Mouse (Mus musculus): ENCODE measurements around the gene U2af1l4. TPM values are rescaled to one million over a fixed set of nuclear protein-coding genes. Genes with fewer than 3 reads are reported as not detected.

Gene U2af1l4
- polyA plus RNA-seq, 2 experiments, result 75.8 to 95.6 TPM

- H3K4me1 ChIP-seq (ENCODE audit: control insufficient read depth, insufficient read depth, low read length), result no peaks in the 10 kb centered on the region
- no peaks in the 10 kb centered on the region for H3K27me3 ChIP-seq (ENCODE audit: control insufficient read depth, insufficient read depth, low read length)
- no peak overlapping the region for H3K4me2 ChIP-seq (replicated peaks; ENCODE audit: low read depth, low read length, severe bottlenecking)
- H3K36me3 ChIP-seq (ENCODE audit: control insufficient read depth, insufficient read depth, low read length), result peaks cover 100% of the 10 kb centered on the region
- H3K27ac ChIP-seq (replicated peaks; ENCODE audit: low read depth, low read length), result no peak overlapping the region
- H3K9me3 ChIP-seq (ENCODE audit: control insufficient read depth, low read length), result no peaks in the 10 kb centered on the region
- no peak overlapping the region for H3K9ac ChIP-seq (ENCODE audit: low read depth, low read length, severe bottlenecking)
- no peak for TF ChIP-seq POLR2A (IDR thresholded peaks at IDR 0.05; ENCODE audit: borderline replicate concordance, extremely low read depth, insufficient read depth, insufficient read length)
- ATAC-seq (ENCODE audit: low FRiP score, low read depth), result no peak
- WGBS, result 92% methylated on average over 8 of the region's 8 CpGs
- no peak overlapping the region for H3K4me3 ChIP-seq (replicated peaks; ENCODE audit: low read length)
- no peak for DNase-seq (ENCODE audit: low spot score)
Measured at GRCm38 (mm10) chr7:30579950-30580349, 16.8 kb downstream of the U2af1l4 start.

GRCm38 (mm10) chr7:30581547-30581946, 18.4 kb downstream of the U2af1l4 start:
- TF ChIP-seq POLR2A (IDR thresholded peaks at IDR 0.05; ENCODE audit: borderline replicate concordance, extremely low read depth, insufficient read depth, insufficient read length), result no peak
- WGBS, result 95% methylated on average over 16 of the region's 16 CpGs
- H3K27me3 ChIP-seq (ENCODE audit: control insufficient read depth, insufficient read depth, low read length), result no peaks in the 10 kb centered on the region
- H3K9ac ChIP-seq (ENCODE audit: low read depth, low read length, severe bottlenecking), result no peak overlapping the region
- H3K4me3 ChIP-seq (replicated peaks; ENCODE audit: low read length), result no peak overlapping the region
- H3K4me2 ChIP-seq (replicated peaks; ENCODE audit: low read depth, low read length, severe bottlenecking), result no peak overlapping the region
- H3K9me3 ChIP-seq (ENCODE audit: control insufficient read depth, low read length), result no peaks in the 10 kb centered on the region
- no peak overlapping the region for H3K27ac ChIP-seq (replicated peaks; ENCODE audit: low read depth, low read length)
- 0 out of 2 replicates have a peak, but pooled peaks cover under 1% of the 10 kb centered on the region for H3K4me1 ChIP-seq (ENCODE audit: control insufficient read depth, insufficient read depth, low read length)
- peaks cover 100% of the 10 kb centered on the region for H3K36me3 ChIP-seq (ENCODE audit: control insufficient read depth, insufficient read depth, low read length)
- DNase-seq (ENCODE audit: low spot score) (no peak), ATAC-seq (ENCODE audit: low FRiP score, low read depth) (no peak)

GRCm38 (mm10) chr7:30584339-30584738, 21.2 kb downstream of the U2af1l4 start:
- ATAC-seq (ENCODE audit: low FRiP score, low read depth) (no peak), DNase-seq (ENCODE audit: low spot score) (no peak)
- H3K9me3 ChIP-seq (ENCODE audit: control insufficient read depth, low read length), result no peaks in the 10 kb centered on the region
- H3K27me3 ChIP-seq (ENCODE audit: control insufficient read depth, insufficient read depth, low read length), result no peaks in the 10 kb centered on the region
- H3K4me1 ChIP-seq (ENCODE audit: control insufficient read depth, insufficient read depth, low read length), result peaks cover 11% of the 10 kb centered on the region
- peaks cover 74% of the 10 kb centered on the region for H3K36me3 ChIP-seq (ENCODE audit: control insufficient read depth, insufficient read depth, low read length)
- no peak for TF ChIP-seq POLR2A (IDR thresholded peaks at IDR 0.05; ENCODE audit: borderline replicate concordance, extremely low read depth, insufficient read depth, insufficient read length)
- no peak overlapping the region for H3K4me3 ChIP-seq (replicated peaks; ENCODE audit: low read length)
- no peak overlapping the region for H3K9ac ChIP-seq (ENCODE audit: low read depth, low read length, severe bottlenecking)
- H3K27ac ChIP-seq (replicated peaks; ENCODE audit: low read depth, low read length), result no peak overlapping the region
- 97% methylated on average over 10 of the region's 10 CpGs for WGBS
- H3K4me2 ChIP-seq (replicated peaks; ENCODE audit: low read depth, low read length, severe bottlenecking), result no peak overlapping the region

- Histone ChIP-seq H3K4me2 (replicated peaks; ENCODE audit: low read depth, low read length, severe bottlenecking) (no peak overlapping the region), H3K9me3 (ENCODE audit: control insufficient read depth, low read length) (no peaks in the 10 kb centered on the region), H3K4me3 (replicated peaks; ENCODE audit: low read length) (no peak overlapping the region), H3K4me1 (ENCODE audit: control insufficient read depth, insufficient read depth, low read length) (peaks cover 14% of the 10 kb centered on the region), H3K9ac (ENCODE audit: low read depth, low read length, severe bottlenecking) (no peak overlapping the region), H3K27ac (replicated peaks; ENCODE audit: low read depth, low read length) (no peak overlapping the region), H3K27me3 (ENCODE audit: control insufficient read depth, insufficient read depth, low read length) (no peaks in the 10 kb centered on the region), H3K36me3 (ENCODE audit: control insufficient read depth, insufficient read depth, low read length) (peaks cover 66% of the 10 kb centered on the region)
- TF ChIP-seq POLR2A (IDR thresholded peaks at IDR 0.05; ENCODE audit: borderline replicate concordance, extremely low read depth, insufficient read depth, insufficient read length), result no peak
- ATAC-seq (ENCODE audit: low FRiP score, low read depth) (no peak), DNase-seq (ENCODE audit: low spot score) (no peak)
- 95% methylated on average over 7 of the region's 7 CpGs for WGBS
Measured at GRCm38 (mm10) chr7:30585170-30585569, 22.1 kb downstream of the U2af1l4 start.

GRCm38 (mm10) chr7:30586455-30587020, 23.4 kb downstream of the U2af1l4 start:
- no peak for TF ChIP-seq POLR2A (IDR thresholded peaks at IDR 0.05; ENCODE audit: borderline replicate concordance, extremely low read depth, insufficient read depth, insufficient read length)
- no peak for DNase-seq (ENCODE audit: low spot score)
- Histone ChIP-seq H3K9ac (ENCODE audit: low read depth, low read length, severe bottlenecking) (0 out of 2 replicates have a peak overlapping the region, but pooled peaks have one; percentile 98), H3K4me2 (replicated peaks; ENCODE audit: low read depth, low read length, severe bottlenecking) (no peak overlapping the region; the same call in 1 of the 2 replicates), H3K27ac (replicated peaks; ENCODE audit: low read depth, low read length) (no peak overlapping the region), H3K9me3 (ENCODE audit: control insufficient read depth, low read length) (no peaks in the 10 kb centered on the region), H3K4me3 (replicated peaks; ENCODE audit: low read length) (0 out of 2 replicates have a peak overlapping the region, but pooled peaks have one; percentile 96), H3K4me1 (ENCODE audit: control insufficient read depth, insufficient read depth, low read length) (peaks cover 14% of the 10 kb centered on the region), H3K27me3 (ENCODE audit: control insufficient read depth, insufficient read depth, low read length) (no peaks in the 10 kb centered on the region), H3K36me3 (ENCODE audit: control insufficient read depth, insufficient read depth, low read length) (peaks cover 52% of the 10 kb centered on the region)
- 86% methylated on average over 28 of the region's 28 CpGs for WGBS
- no peak for ATAC-seq (ENCODE audit: low FRiP score, low read depth)
